Mouse (Mus musculus) adrenal gland, postnatal 36 days (tissue): ENCODE measurements around the gene Ralgapa2. TPM values are rescaled to one million over a fixed set of nuclear protein-coding genes. Genes with fewer than 3 reads are reported as not detected.

Source experiments
- DNase-seq, 2 experiments: peaks; one replicate each; pipeline ENCODE4 v3.0.0; 2021; ENCODE audit warnings: mixed read lengths in 1 of 2
- total RNA-seq, 2 experiments: library from RNA; stranded (reverse); gene quantifications; 2 replicates each; pipeline ENCODE4 v1.2.3; 2021

The Ralgapa2 gene
- total RNA-seq, 2 experiments from 2014 or later: 27.0 to 31.3 TPM

- no peak for DNase-seq
These were observed 253.2 kb downstream of the Ralgapa2 start for GRCm38 (mm10) chr2:146258736-146259469.

DNA sequence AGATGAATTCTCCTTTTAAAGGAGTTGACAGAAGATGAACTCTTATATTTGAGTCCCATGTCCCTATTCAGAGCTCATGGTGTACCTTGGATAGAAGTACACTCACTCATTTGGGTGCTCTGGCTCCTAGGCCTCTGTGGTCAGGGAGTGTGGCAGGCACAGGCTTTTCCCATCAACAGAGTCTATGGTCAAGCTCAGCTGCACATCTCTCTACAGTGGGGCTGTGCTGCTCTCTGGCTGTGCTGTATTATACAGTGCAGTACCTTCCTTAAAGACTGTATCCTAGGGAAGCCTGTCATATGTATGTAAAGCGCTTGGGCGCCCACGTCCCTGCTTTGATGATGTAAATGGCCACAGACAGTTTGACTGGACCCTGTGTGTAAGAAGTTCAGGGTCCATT lies 254.5 kb downstream of the Ralgapa2 start:
- DNase-seq: no peak

DNA sequence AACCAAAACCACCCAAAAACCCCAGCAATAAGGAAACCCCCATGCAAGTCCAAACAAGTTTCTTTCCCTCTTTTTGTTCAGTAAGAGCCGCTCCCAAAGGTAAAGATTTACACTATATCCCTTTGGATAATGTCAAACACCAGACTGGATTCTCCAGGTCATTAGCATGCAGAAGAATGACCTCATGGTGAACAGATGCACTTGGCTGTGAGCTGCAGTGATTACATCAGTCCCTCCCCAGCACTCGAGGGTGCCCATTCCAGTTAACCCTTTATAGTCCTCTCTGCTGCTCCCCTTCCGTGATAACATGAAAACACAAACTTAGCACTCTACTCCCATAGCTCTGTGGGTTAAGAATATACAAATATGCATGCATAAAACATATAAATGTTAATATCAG lies 255.1 kb downstream of the Ralgapa2 start:
- DNase-seq: no peak

DNA sequence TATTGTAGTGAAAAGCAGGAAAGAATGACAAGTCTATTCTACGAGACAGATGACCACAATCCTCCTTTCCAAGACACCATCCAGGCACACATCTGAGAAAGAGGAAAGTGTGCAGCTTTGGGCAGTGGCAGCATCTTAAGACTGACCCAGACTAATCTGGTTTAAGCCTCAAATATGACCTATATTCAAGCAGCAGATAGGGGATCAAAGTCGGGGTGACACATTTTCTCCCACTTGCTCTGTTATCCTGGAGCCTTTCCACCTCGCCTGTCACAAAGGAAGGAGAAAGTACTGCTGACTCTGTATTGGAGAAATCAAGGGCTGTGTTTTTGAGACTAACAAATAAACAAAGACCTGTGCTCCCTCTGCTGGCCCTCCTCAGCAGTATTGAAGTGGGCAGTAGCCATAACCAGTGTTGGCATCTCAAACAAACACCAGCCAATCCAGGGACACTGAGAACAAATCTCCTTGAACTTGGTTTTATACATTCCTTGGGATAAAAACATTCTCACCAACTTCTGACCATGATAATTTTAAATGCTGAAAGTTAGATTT lies 255.7 kb downstream of the Ralgapa2 start:
- peak; percentile 33 to 39 for DNase-seq

GRCm38 (mm10) chr2:146255636-146256035 lies 256.5 kb downstream of the Ralgapa2 start:
- DNase-seq: no peak

- no peak for DNase-seq
These were observed 257.8 kb downstream of the Ralgapa2 start for GRCm38 (mm10) chr2:146254387-146254786.

DNA sequence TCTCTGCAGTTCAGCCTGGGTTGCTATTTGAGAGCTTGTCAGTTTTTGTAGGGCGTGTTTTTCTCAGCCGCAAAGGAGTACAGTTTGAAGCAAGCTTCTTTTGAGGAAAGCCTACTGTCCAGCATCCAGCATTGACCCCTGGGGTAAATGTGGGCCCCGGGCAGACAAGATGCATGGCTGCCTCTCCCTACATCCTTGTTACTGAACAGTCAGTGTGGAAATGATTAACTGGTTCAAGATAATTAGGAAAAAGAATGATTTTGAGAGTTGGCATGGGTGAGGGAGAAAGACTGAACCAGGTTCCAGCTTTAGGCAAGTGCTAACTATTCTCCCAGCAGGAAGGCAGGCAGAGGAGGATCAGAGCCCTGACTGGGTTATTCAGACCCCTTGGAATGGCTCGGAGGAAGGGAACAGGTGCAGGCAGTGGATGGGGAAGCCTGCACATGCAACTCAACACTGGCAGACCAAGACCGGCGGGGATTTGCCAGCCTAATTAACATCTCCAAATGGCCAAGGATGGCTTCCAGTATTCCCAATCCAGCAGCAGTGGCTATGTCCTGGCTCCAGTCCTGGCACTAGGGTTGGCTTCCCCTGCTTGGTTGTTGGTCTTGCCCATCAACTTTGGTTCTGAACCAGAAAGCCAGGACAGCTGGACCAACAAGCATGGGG lies 261.8 kb downstream of the Ralgapa2 start:
- DNase-seq: no peak

- no peak for DNase-seq
These were observed 263.1 kb downstream of the Ralgapa2 start for GRCm38 (mm10) chr2:146249033-146249432.

GRCm38 (mm10) chr2:146247576-146247975 lies 264.6 kb downstream of the Ralgapa2 start:
- DNase-seq: no peak

DNA sequence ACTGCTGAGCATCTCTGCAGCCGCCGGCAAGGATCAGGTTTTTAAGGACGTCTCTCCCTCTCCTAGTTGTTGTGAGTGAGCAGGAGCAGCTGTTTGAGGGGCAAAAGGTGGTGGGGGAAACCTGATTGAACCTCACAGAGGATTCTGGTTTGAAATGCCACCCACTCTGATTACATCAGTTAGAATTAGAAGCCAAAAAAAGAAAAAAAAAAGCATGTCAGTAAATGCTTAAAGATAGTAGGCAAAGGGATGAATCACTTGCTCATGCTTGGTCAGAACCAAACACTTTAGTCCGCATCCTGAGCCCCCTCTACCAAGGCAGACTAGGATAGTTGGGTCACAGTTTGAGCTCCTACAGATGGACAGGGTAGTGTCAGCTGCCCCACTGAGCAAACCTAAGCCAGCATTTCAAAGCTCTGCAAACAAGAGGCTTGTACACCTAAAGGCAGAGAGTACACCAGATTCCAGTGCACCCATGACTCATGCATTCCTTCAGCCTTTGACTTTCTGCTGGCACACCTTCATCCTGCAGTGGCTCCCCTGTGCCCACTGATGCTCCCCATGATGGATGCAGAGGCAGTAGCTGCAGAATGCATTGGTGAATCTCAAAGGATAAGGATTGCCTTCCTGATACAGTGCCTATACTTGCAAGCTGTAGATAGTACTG lies 265.6 kb downstream of the Ralgapa2 start:
- no peak for DNase-seq

GRCm38 (mm10) chr2:146245401-146245800 lies 266.7 kb downstream of the Ralgapa2 start:
- DNase-seq: no peak

DNA sequence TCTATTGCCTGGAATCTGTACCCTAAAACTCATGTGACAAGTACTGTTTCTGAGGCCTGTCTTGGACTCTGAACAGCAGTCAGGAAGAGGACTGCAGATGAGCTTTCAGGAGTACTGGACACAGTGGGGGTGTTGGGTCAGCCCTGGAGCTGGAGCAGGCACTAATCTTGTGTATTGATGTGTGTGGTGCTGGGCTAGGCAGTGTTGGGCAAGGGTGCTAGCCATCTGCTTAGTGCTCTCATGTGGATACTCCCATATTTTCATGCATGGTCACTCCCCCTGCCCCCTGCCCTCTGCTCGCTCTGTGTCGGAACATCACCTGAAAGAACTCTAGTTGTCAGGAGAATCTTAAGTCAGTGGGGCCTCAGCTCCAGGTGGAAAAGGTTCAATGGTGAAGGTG lies 268.1 kb downstream of the Ralgapa2 start:
- no peak for DNase-seq

DNA sequence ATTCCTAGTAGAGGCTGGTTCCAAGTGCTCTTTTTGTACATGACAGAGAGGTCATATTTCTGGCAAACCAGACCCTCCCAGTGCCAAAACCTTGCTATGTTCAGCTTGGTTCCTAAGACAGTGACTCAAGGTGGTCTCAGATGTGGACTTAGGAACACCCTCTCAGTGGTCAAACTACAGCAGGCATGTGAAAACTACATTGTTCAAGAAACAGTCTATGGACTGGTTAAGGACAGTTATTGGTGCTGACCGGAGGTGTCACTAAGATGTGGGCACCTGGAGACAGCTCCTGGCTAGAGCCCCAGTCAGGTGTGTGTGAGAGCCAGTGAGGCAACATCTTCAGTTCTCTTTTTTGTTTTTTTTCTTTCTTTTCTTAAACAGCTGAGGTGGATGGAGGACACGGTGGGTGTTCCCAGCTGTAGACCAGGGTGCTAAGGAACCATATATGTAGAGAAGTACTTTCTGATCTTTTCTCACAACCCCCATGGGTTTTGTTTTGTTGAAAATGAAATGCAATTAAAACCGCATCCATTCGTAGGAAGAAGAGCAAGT lies 272.9 kb downstream of the Ralgapa2 start:
- DNase-seq: no peak

GRCm38 (mm10) chr2:146231485-146231884 lies 280.7 kb downstream of the Ralgapa2 start:
- no peak for DNase-seq

- no peak for DNase-seq
These were observed 283.7 kb downstream of the Ralgapa2 start for GRCm38 (mm10) chr2:146228435-146228834.

DNA sequence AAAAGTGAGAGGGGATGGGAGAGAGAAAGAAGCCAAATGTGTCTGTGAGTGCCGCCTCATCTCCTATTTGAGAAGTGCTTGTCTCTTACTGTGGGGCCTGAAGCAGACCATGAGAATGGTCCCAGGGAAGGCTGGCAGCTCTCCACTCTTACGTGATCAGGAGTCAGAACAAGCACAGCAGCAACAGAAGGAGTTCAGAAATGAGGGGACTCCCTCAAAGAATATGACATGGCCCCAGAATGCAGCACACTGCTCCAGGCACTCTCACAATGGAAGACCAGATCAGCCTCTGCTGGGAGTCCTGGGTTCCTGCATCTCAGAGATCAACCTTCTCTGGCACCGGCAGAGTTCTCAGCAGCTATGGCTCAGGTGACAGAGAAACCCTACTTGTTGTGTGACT lies 284.5 kb downstream of the Ralgapa2 start:
- DNase-seq: no peak

DNA sequence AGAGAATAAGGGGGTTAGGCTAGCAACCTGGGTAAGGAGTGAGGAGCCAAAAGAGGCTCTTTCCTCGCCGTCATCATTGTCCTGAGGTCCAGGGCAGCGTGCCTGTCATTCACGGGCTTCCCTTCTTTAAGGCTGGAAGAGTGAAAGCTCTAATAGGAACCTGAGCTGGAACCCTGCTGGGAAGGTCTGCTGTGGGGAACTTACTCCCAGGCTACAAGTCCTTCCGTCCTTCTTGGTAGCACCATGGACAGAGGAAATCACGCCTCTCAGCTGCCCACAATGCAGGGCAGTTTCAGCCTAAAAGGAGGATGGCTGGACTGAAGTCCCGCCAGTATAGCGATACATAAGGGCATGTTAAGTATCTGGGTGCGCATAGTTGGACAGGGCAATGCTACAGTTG lies 285.7 kb downstream of the Ralgapa2 start:
- peak; percentile 72 to 81 for DNase-seq

DNA sequence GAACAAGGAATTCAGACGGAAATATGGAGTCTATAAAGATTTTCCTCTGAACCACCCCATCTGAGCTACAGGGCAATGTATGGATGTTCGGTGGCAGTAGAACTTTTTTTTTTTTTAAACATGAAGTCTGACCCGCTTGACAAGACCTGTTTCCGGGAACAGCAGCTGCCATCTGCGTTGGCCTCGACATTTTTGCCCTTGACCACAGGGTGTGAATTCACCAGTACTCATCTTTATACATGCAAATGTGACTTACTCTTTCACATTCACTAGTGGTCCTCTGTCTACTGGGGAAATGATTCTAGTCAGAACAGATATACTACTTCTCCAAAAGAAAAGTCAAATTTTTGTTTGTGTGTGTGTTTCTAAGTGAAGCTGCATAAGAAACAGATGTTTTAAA lies 286.3 kb downstream of the Ralgapa2 start:
- DNase-seq: no peak

- no peak for DNase-seq
These were observed 288.0 kb downstream of the Ralgapa2 start for GRCm38 (mm10) chr2:146224141-146224540.

- DNase-seq: peak; percentile 32 to 36
These were observed 288.8 kb downstream of the Ralgapa2 start for GRCm38 (mm10) chr2:146223176-146223905.

DNA sequence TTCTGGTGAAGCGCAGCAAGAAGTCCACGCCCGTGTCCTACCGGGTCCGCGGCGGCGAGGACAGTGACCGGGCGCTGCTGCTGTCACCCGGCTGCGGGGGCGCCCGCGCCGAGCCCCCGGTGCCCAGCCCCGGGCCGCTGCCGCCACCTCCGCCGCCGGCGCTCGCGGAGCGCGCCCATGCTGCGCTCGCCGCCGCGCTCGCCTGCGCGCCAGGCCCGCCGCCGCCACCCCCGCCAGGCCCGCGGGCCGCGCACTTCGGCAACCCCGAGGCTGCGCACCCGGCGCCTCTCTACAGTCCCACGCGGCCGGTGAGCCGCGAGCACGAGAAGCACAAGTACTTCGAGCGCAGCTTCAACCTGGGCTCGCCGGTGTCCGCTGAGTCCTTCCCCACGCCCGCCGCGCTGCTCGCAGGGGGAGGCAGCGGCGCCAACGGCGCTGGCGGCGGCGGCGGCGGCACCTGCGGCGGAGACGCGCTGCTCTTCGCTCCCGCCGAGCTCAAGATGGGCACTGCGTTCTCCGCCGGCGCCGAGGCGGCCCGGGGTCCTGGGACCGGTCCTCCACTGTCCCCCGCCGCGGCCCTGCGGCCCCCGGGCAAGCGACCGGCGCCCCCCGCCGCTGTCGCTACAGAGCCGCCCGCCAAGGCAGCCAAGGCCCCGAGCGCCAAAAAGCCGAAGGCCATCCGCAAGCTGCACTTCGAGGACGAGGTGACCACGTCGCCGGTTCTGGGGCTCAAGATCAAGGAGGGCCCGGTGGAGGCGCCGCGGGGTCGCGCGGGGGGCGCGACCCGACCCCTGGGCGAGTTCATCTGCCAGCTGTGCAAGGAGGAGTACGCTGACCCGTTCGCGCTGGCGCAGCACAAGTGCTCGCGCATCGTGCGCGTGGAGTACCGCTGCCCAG lies 289.6 kb downstream of the Ralgapa2 start:
- peak; percentile 18 to 23 for DNase-seq
